Mouse (Mus musculus): ENCODE results near the gene Vmn1r85. TPM values are rescaled to one million over a fixed set of nuclear protein-coding genes. Genes with fewer than 3 reads are reported as not detected.

The Vmn1r85 gene
- not detected for total RNA-seq (2023)

GRCm38 (mm10) chr7:13095073-13095472, at the start of gene Vmn1r85:
TSS of gene Vmn1r85 (minus strand) at chr7:13095173.

GRCm38 (mm10) chr7:13140057-13140456, 45.1 kb upstream of the Vmn1r85 start, which contains the start of gene Vmn1r87:
TSS of gene Vmn1r87 (minus strand) at chr7:13140157.

DNA sequence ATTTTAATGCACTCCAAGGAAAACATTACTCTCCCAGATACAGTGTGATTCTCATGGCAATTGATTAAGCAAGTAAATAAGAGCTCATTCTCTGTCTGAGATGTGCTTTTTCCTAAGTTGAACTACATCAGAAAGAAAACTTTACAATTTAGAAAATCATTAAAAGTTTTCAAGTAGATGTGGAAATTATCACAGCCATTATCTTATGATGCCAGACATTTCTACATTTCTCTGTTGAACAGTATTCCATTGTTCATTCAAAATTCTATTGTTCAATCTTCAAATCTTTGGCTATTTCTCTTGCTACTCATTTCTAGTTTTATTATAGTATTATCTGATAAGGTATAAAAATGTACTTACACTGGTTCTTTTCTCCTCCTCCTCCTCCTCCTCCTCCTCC, 24.8 kb upstream of the Vmn1r85 start, which contains the start of gene Vmn1r86:
Vmn1r86 (minus strand) TSS at position 101 of the 400 bp plus-strand sequence.

DNA sequence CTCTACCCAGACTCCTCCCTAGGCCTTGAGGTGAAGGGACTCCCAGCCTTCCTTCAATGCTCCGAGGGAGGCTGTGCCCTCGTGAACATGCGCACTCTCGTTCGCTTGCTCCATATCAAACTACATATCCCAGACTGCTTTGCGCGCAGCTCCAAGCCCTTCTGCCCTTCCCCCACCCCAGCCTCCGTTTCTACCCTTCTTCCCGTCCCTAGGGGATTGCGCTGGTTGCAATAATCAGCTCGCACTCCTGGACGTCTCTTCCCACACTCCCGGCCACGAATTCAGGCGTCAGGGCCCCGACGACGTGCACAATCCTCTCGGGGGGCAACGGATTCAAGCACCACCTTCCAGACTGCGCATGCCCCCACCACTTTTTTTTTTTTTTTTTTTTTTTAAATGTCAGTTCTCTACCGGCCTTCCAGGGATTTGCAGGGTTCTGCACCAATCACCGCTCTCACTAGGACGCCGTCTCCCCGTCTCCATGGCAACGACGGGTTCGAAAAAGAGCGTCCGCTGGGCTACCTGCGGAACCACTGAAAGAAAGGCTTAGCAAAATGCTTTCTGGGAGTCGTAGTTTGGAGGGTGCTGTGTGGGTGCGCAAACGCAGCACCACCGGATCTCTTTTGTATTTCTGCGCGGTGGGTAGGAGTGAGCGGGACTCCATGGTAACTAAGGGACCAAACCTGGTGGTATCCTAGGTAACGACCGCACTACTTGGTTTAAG, 40.5 kb downstream of the Vmn1r85 start, which contains the start of gene Mzf1:
Mzf1 (minus strand) TSS at position 478 of the 724 bp plus-strand sequence.

DNA sequence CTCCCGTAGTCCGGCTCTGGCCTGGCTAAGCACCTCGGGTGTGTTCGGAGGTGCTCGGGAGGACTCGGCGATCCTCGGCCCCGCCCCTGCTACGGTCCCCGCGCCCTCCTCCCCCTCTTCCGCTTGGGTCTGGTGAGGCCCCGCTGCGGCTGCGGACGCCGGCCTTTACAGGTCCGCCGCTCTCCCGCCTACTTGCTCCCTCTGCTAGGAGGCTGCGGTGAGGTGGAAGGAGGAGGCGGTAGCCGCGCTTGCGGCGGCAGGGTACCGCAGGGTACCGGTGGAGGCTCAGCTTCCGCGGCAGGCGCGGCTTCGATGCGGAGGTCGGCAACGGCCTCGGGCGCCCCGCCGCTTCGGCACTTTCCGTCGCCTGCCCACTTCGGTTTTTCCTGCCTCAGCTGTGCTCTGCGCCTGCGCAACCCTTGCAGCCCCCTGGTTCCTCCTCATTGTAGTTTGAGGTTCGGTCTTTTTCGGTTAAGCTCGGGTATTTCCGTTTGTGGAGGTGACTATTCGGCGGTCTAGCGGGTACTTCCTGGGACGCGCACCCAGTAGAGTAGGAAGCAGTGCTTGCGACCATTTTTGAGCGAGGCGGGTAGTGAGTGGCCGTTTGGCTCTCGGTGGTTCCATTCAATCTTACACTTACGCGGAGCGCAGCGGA, 56.9 kb downstream of the Vmn1r85 start, which contains the start of gene Ube2m:
Ube2m (minus strand) TSS at position 375 of the 655 bp plus-strand sequence.

GRCm38 (mm10) chr7:13034148-13034977, 60.6 kb downstream of the Vmn1r85 start, which contains the start of gene Chmp2a:
TSS of gene Chmp2a (minus strand) at chr7:13034807.

Other genes with a start within 250 kb of the Vmn1r85 start
- gene Zfp128, start 214.0 kb downstream of the Vmn1r85 start, total RNA-seq (2023), result 1 to 10 TPM; 1.5 to 1.8 TPM
- 1 to 10 TPM; 5.1 to 6.0 TPM for gene Zscan22, start 197.4 kb downstream of the Vmn1r85 start, total RNA-seq (2023)
- gene Rps5, start 172.9 kb downstream of the Vmn1r85 start, total RNA-seq (2023), result 100 to 1,000 TPM; 728 to 811 TPM
- gene Rnf225, start 167.8 kb downstream of the Vmn1r85 start, total RNA-seq (2023), result under 1 TPM; 0.18 to 0.38 TPM
- gene Zfp324, start 129.3 kb downstream of the Vmn1r85 start, total RNA-seq (2023), result 1 to 10 TPM; 2.2 to 3.3 TPM
- 1 to 10 TPM; 1.7 to 1.9 TPM for gene Zfp446, start 117.3 kb downstream of the Vmn1r85 start, total RNA-seq (2023)
- gene Slc27a5, start 97.0 kb downstream of the Vmn1r85 start, total RNA-seq (2023), result not detected
- gene Trim28, start 96.1 kb downstream of the Vmn1r85 start, total RNA-seq (2023), result 100 to 1,000 TPM; 149 to 185 TPM
- gene Zbtb45, start 85.1 kb downstream of the Vmn1r85 start, total RNA-seq (2023), result 10 to 100 TPM; 11.2 to 12.6 TPM
- gene Chmp2a, start 60.4 kb downstream of the Vmn1r85 start, total RNA-seq (2023), result 100 to 1,000 TPM; 160 to 170 TPM
- gene Ube2m, start 56.9 kb downstream of the Vmn1r85 start, total RNA-seq (2023), result 10 to 100 TPM; 90.7 to 95.5 TPM
- gene Mzf1, start 40.4 kb downstream of the Vmn1r85 start, total RNA-seq (2023), result 1 to 10 TPM in 1 of 2 experiments, under 1 TPM in 1; 0.64 to 1.4 TPM
- gene Vmn1r86, start 24.7 kb upstream of the Vmn1r85 start, total RNA-seq (2023), result not detected
- gene Vmn1r87, start 45.0 kb upstream of the Vmn1r85 start, total RNA-seq (2023), result not detected
- gene Vmn1r88, start 64.4 kb upstream of the Vmn1r85 start, total RNA-seq (2023), result under 1 TPM in 1 of 2 experiments, not detected in 1; 0.07 TPM
- not detected for gene Vmn1r89, start 117.8 kb upstream of the Vmn1r85 start, total RNA-seq (2023)
- gene Lig1, start 182.1 kb upstream of the Vmn1r85 start, total RNA-seq (2023), result 10 to 100 TPM; 61.7 to 73.5 TPM
- gene Zswim9, start 183.5 kb upstream of the Vmn1r85 start, total RNA-seq (2023), result 1 to 10 TPM; 1.5 to 5.8 TPM
- gene Pla2g4c, start 229.5 kb upstream of the Vmn1r85 start, total RNA-seq (2023), result 1 to 10 TPM; 1.4 to 2.5 TPM